Mouse (Mus musculus) cortical plate, adult 2 months (tissue): ENCODE data around the gene Atf3.

ENCODE experiments used
- CTCF ChIP-seq: fragments of 200-500 bp; IDR thresholded peaks from 2 replicates; pipeline ENCODE4 v1.5.1; 2011; ENCODE audit warnings: mild to moderate bottlenecking, control low read depth, low read length; ENCODE audit not compliant: insufficient read depth; ENCODE audit errors: extremely low read depth
- POLR2A ChIP-seq: fragments of 200-500 bp; IDR thresholded peaks from 2 replicates; pipeline ENCODE4 v1.6.1; 2011; ENCODE audit warnings: mild to moderate bottlenecking, low read length, control low read depth; ENCODE audit not compliant: insufficient read depth; ENCODE audit errors: extremely low read depth

DNA sequence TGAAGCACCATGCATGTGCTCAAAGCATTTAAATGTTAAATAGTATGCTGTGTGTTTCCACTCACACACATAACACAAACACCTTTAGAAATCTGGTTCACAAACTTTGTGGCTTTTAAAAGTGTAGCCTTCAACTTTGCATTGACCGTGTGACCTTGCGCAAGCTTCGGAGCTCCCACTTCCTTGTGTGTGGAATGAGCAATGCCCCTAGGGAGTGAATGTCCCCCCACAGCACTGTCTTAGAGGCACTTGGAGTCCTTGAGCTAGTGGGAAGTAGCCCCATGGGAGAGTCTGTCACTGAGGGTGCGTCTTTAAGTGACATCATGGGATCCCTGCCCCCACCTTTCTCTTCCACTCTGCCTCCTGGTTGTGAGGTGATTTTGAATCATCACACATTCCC lies 51.6 kb downstream of the Atf3 start:
- TF ChIP-seq POLR2A: no peak
- no peak for TF ChIP-seq CTCF
